Mouse (Mus musculus): ENCODE data around the gene Mov10. TPM values are rescaled to one million over a fixed set of nuclear protein-coding genes. Genes with fewer than 3 reads are reported as not detected.
"Not testable (repeated sequence)": the region's sequence is repeated elsewhere in the genome, so short reads cannot be mapped to it uniquely, and the experiment has no call there.

The Mov10 gene
- total and polyA plus RNA-seq, 2 experiments from 2014 or later: 7.7 to 18.2 TPM

GRCm38 (mm10) chr3:104767141-104767540, 51.2 kb downstream of the Mov10 start:
- H3K27ac ChIP-seq (ENCODE audit: low read depth, low read length): no peak overlapping the region
- WGBS: 64% methylated on average over 2 of the region's 2 CpGs
- no peaks in the 10 kb centered on the region for H3K36me3 ChIP-seq (ENCODE audit: insufficient read depth, low read length)
- H3K4me2 ChIP-seq (ENCODE audit: low read depth, low read length, poor library complexity, severe bottlenecking): no peak overlapping the region
- no peak overlapping the region for H3K4me3 ChIP-seq (ENCODE audit: low read depth, low read length)
- ATAC-seq (ENCODE audit: low FRiP score) (no peak), DNase-seq (ENCODE audit: low spot score) (no peak)
- H3K4me1 ChIP-seq (ENCODE audit: insufficient read depth, low read length): no peaks in the 10 kb centered on the region
- TF ChIP-seq CTCF (IDR thresholded peaks at IDR 0.05): no peak
- no peaks in the 10 kb centered on the region for H3K27me3 ChIP-seq (ENCODE audit: insufficient read depth, low read length)
- no peaks in the 10 kb centered on the region for H3K9me3 ChIP-seq (ENCODE audit: low read length)
- no peak overlapping the region for H3K9ac ChIP-seq (replicated peaks; ENCODE audit: low read length, poor library complexity, severe bottlenecking)

GRCm38 (mm10) chr3:104765021-104765420, 53.3 kb downstream of the Mov10 start:
- Histone ChIP-seq H3K9me3 (ENCODE audit: low read length) (no peaks in the 10 kb centered on the region), H3K36me3 (ENCODE audit: insufficient read depth, low read length) (no peaks in the 10 kb centered on the region), H3K4me3 (ENCODE audit: low read depth, low read length) (no peak overlapping the region), H3K4me2 (ENCODE audit: low read depth, low read length, poor library complexity, severe bottlenecking) (no peak overlapping the region), H3K4me1 (ENCODE audit: insufficient read depth, low read length) (0 out of 2 replicates have a peak, but pooled peaks cover 3% of the 10 kb centered on the region), H3K27me3 (ENCODE audit: insufficient read depth, low read length) (no peaks in the 10 kb centered on the region), H3K9ac (replicated peaks; ENCODE audit: low read length, poor library complexity, severe bottlenecking) (no peak overlapping the region), H3K27ac (ENCODE audit: low read depth, low read length) (no peak overlapping the region)
- DNase-seq (ENCODE audit: low spot score): no peak
- TF ChIP-seq CTCF (IDR thresholded peaks at IDR 0.05): peak; percentile 66
- WGBS: 22% methylated on average over 4 of the region's 4 CpGs
- no peak for ATAC-seq (ENCODE audit: low FRiP score)

GRCm38 (mm10) chr3:104762103-104762863, 56.1 kb downstream of the Mov10 start:
- ATAC-seq (ENCODE audit: low FRiP score): not testable (repeated sequence)

DNA sequence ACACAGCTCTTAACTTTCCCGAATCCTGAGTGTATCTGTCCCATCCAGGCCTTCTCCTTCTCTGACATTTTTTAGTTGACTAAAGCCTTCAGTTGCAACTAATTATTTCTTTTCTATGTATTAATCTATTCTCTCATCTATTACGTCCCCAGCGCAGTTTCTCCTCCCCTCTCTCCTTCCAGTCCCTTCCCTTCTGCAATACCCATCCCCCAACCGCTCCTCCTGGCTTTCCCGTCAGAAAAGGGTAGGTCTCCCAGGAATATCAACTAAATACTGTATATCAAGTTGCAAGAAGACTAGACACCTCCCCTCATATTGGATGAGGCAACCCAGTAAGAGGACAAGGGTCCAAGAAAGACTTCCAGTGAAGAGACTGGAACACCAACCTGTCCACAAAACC, 59.5 kb downstream of the Mov10 start:
- H3K27ac ChIP-seq (ENCODE audit: low read depth, low read length): no peak overlapping the region
- no peaks in the 10 kb centered on the region for H3K9me3 ChIP-seq (ENCODE audit: low read length)
- H3K4me3 ChIP-seq (ENCODE audit: low read depth, low read length): peak overlapping the region; percentile 32
- 8% methylated on average over 5 of the region's 5 CpGs for WGBS
- H3K4me2 ChIP-seq (ENCODE audit: low read depth, low read length, poor library complexity, severe bottlenecking): peak overlapping the region; percentile 58
- DNase-seq (ENCODE audit: low spot score) (no peak), ATAC-seq (ENCODE audit: low FRiP score) (0 out of 2 replicates have a peak, but pooled peaks have one; percentile 2)
- peaks cover 8% of the 10 kb centered on the region; the same call in 1 of the 2 replicates for H3K4me1 ChIP-seq (ENCODE audit: insufficient read depth, low read length)
- H3K9ac ChIP-seq (replicated peaks; ENCODE audit: low read length, poor library complexity, severe bottlenecking): peak overlapping the region; percentile 50; the same call in 1 of the 2 replicates
- 0 out of 2 replicates have a peak, but pooled peaks cover 4% of the 10 kb centered on the region for H3K27me3 ChIP-seq (ENCODE audit: insufficient read depth, low read length)
- TF ChIP-seq CTCF (IDR thresholded peaks at IDR 0.05): no peak
- no peaks in the 10 kb centered on the region for H3K36me3 ChIP-seq (ENCODE audit: insufficient read depth, low read length)

More at GRCm38 (mm10) chr3:104762103-104762863, 56.1 kb downstream of the Mov10 start:
- WGBS: 32% methylated on average over 17 of the region's 20 CpGs
- H3K9ac ChIP-seq (replicated peaks; ENCODE audit: low read length, poor library complexity, severe bottlenecking); H3K4me3 ChIP-seq (ENCODE audit: low read depth, low read length); H3K4me2 ChIP-seq (ENCODE audit: low read depth, low read length, poor library complexity, severe bottlenecking); H3K27ac ChIP-seq (ENCODE audit: low read depth, low read length); DNase-seq (ENCODE audit: low spot score); H3K27me3 ChIP-seq (ENCODE audit: insufficient read depth, low read length); H3K36me3 ChIP-seq (ENCODE audit: insufficient read depth, low read length); H3K9me3 ChIP-seq (ENCODE audit: low read length); H3K4me1 ChIP-seq (ENCODE audit: insufficient read depth, low read length): not testable (repeated sequence)

DNA sequence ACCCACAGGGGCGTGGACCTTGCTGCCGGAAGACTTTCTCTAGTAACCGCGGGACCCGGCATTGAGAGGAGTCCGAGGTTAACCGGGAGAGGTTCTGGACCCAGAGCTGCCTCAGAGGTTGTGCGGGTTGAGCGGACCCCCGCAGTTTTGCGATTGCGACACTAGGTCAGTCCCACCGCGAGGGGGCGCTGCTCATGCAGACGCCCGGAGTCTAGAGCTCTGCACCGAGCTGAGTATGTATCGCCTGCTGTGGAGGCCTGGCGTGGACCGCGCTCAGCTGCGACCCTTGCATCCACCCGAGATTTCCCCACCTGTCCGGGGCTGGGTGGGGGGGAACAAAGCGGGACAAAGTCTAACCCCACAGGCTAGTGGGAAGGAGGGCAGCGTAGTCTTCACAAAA, 60.0 kb downstream of the Mov10 start:
- Histone ChIP-seq H3K4me1 (ENCODE audit: insufficient read depth, low read length) (peaks cover 8% of the 10 kb centered on the region; the same call in 1 of the 2 replicates), H3K4me3 (ENCODE audit: low read depth, low read length) (peak overlapping the region; percentile 32), H3K27me3 (ENCODE audit: insufficient read depth, low read length) (0 out of 2 replicates have a peak, but pooled peaks cover 4% of the 10 kb centered on the region), H3K27ac (ENCODE audit: low read depth, low read length) (no peak overlapping the region), H3K36me3 (ENCODE audit: insufficient read depth, low read length) (no peaks in the 10 kb centered on the region), H3K9me3 (ENCODE audit: low read length) (no peaks in the 10 kb centered on the region), H3K9ac (replicated peaks; ENCODE audit: low read length, poor library complexity, severe bottlenecking) (peak overlapping the region; percentile 50; the same call in 1 of the 2 replicates), H3K4me2 (ENCODE audit: low read depth, low read length, poor library complexity, severe bottlenecking) (peak overlapping the region; percentile 58)
- peak; percentile 85 for DNase-seq (ENCODE audit: low spot score)
- WGBS: under 1% methylated on average over 27 of the region's 27 CpGs
- peak; percentile 88 for ATAC-seq (ENCODE audit: low FRiP score)
- TF ChIP-seq CTCF (IDR thresholded peaks at IDR 0.05): peak; percentile 80

DNA sequence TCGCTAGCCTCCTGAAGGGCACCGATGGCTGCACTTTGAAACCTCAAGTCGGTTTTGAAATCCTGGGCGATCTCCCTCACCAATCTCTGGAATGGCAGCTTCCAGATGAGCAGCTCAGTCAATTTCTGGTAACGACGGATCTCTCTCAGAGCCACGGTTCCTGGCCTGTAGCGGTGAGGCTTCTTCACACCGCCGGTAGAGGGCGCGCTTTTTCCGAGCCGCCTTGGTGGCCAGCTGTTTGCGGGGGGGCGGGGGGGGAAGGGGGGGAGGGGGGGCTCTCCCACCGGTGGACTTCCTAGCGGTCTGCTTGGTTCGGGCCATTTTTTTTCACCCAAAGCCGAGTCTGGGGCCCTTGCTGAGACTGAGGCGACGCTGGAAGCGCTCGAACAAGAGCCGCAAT, 65.5 kb downstream of the Mov10 start:
- not testable (repeated sequence) for H3K4me1 ChIP-seq (ENCODE audit: insufficient read depth, low read length); H3K4me3 ChIP-seq (ENCODE audit: low read depth, low read length); ATAC-seq (ENCODE audit: low FRiP score); H3K4me2 ChIP-seq (ENCODE audit: low read depth, low read length, poor library complexity, severe bottlenecking); DNase-seq (ENCODE audit: low spot score); H3K9me3 ChIP-seq (ENCODE audit: low read length); H3K27ac ChIP-seq (ENCODE audit: low read depth, low read length); H3K27me3 ChIP-seq (ENCODE audit: insufficient read depth, low read length); H3K9ac ChIP-seq (replicated peaks; ENCODE audit: low read length, poor library complexity, severe bottlenecking); H3K36me3 ChIP-seq (ENCODE audit: insufficient read depth, low read length)
- TF ChIP-seq CTCF (IDR thresholded peaks at IDR 0.05): peak; percentile 49
- WGBS: 18% methylated on average over 17 of the region's 25 CpGs

Other genes with a start within 250 kb of the Mov10 start
- 31.2 and 36.6 TPM in 2 replicates for gene Slc16a1, start 179.9 kb downstream of the Mov10 start, total RNA-seq (2014; rRNA removed)
- gene Slc16a1, start 179.9 kb downstream of the Mov10 start, polyA plus RNA-seq (2015; fragmentation: Nextera tagmentation; extraction: Ambion mirVana): 19.1 and 20.5 TPM in 2 replicates
- 0.22 and 0.76 TPM in 2 replicates for gene Ppm1j, start 37.5 kb downstream of the Mov10 start, total RNA-seq (2014; rRNA removed)
- gene Ppm1j, start 37.5 kb downstream of the Mov10 start, polyA plus RNA-seq (2015; fragmentation: Nextera tagmentation; extraction: Ambion mirVana): 1.2 and 1.3 TPM in 2 replicates
- gene Fam19a3, start 36.7 kb downstream of the Mov10 start, total RNA-seq (2014; rRNA removed): 0.09 and 0.11 TPM in 2 replicates
- not detected in 2 replicates for gene Fam19a3, start 36.7 kb downstream of the Mov10 start, polyA plus RNA-seq (2015; fragmentation: Nextera tagmentation; extraction: Ambion mirVana)
- 35.2 and 50.9 TPM in 2 replicates for gene Rhoc, start 30.2 kb downstream of the Mov10 start, total RNA-seq (2014; rRNA removed)
- gene Rhoc, start 30.2 kb downstream of the Mov10 start, polyA plus RNA-seq (2015; fragmentation: Nextera tagmentation; extraction: Ambion mirVana): 39.9 and 44.8 TPM in 2 replicates
- gene St7l, start 45.4 kb upstream of the Mov10 start, total RNA-seq (2014; rRNA removed): 33.6 and 40.0 TPM in 2 replicates
- gene St7l, start 45.4 kb upstream of the Mov10 start, polyA plus RNA-seq (2015; fragmentation: Nextera tagmentation; extraction: Ambion mirVana): 31.7 and 34.5 TPM in 2 replicates
- 110 and 112 TPM in 2 replicates for gene Capza1, start 45.9 kb upstream of the Mov10 start, total RNA-seq (2014; rRNA removed)
- 99.2 and 103 TPM in 2 replicates for gene Capza1, start 45.9 kb upstream of the Mov10 start, polyA plus RNA-seq (2015; fragmentation: Nextera tagmentation; extraction: Ambion mirVana)
- 2.2 and 3.2 TPM in 2 replicates for gene Wnt2b, start 143.4 kb upstream of the Mov10 start, total RNA-seq (2014; rRNA removed)
- gene Wnt2b, start 143.4 kb upstream of the Mov10 start, polyA plus RNA-seq (2015; fragmentation: Nextera tagmentation; extraction: Ambion mirVana): 0.54 and 0.66 TPM in 2 replicates
- gene Cttnbp2nl, start 234.6 kb upstream of the Mov10 start, total RNA-seq (2014; rRNA removed): 34.1 and 36.7 TPM in 2 replicates
- 41.9 and 45.7 TPM in 2 replicates for gene Cttnbp2nl, start 234.6 kb upstream of the Mov10 start, polyA plus RNA-seq (2015; fragmentation: Nextera tagmentation; extraction: Ambion mirVana)
- not detected in 2 replicates for gene 4930564D02Rik, start 248.3 kb upstream of the Mov10 start, total RNA-seq (2014; rRNA removed)
- gene 4930564D02Rik, start 248.3 kb upstream of the Mov10 start, polyA plus RNA-seq (2015; fragmentation: Nextera tagmentation; extraction: Ambion mirVana): not detected in 2 replicates

Data from midbrain, postnatal 0 days (tissue).